Mouse (Mus musculus) forebrain, embryonic 11.5 days (tissue): Measurements from ENCODE around the gene Cmip. TPM values are rescaled to one million over a fixed set of nuclear protein-coding genes. Genes with fewer than 3 reads are reported as not detected.

ENCODE experiments used
- ATAC-seq: fragments of 200-750 bp; cut with Nextera tagmentation; replicated peaks from 2 replicates; pipeline ENCODE4 v1.8.0; 2017; ENCODE audit warnings: moderate TSS enrichment; ENCODE audit not compliant: low FRiP score
- DNase-seq: peaks from one replicate; pipeline ENCODE4 v3.0.0-alpha.2; 2017; ENCODE audit warnings: low spot score
- H3K27ac ChIP-seq: fragments of 300-500 bp; sonication (generic); 2 replicates; pipeline ENCODE4 v1.5.1; 2014; ENCODE audit warnings: low read depth, low read length
- H3K27me3 ChIP-seq: fragments of 300-500 bp; sonication (generic); 2 replicates; pipeline ENCODE4 v1.6.1; 2014; ENCODE audit warnings: mild to moderate bottlenecking, low read length, mixed read lengths; ENCODE audit not compliant: control insufficient read depth, insufficient read depth
- H3K36me3 ChIP-seq: fragments of 300-500 bp; sonication (generic); 2 replicates; pipeline ENCODE4 v1.6.1; 2014; ENCODE audit warnings: mild to moderate bottlenecking, low read length, moderate library complexity, mixed read lengths; ENCODE audit not compliant: control insufficient read depth, insufficient read depth
- H3K4me1 ChIP-seq: fragments of 300-500 bp; sonication (generic); replicated peaks from 2 replicates; pipeline ENCODE4 v1.6.1; 2014; ENCODE audit warnings: low read length, mixed read lengths; ENCODE audit not compliant: control insufficient read depth, insufficient read depth
- H3K4me2 ChIP-seq: fragments of 300-500 bp; sonication (generic); 2 replicates; pipeline ENCODE4 v1.6.1; 2014; ENCODE audit warnings: low read depth, mild to moderate bottlenecking, low read length, moderate library complexity, mixed read lengths; ENCODE audit not compliant: severe bottlenecking
- H3K4me3 ChIP-seq: fragments of 300-500 bp; sonication (generic); 2 replicates; pipeline ENCODE4 v1.5.1; 2014; ENCODE audit warnings: low read depth, low read length
- H3K9ac ChIP-seq: fragments of 300-500 bp; sonication (generic); 2 replicates; pipeline ENCODE4 v1.6.1; 2014; ENCODE audit warnings: low read length
- H3K9me3 ChIP-seq: fragments of 300-500 bp; sonication (generic); 2 replicates; pipeline ENCODE4 v1.6.1; 2016; ENCODE audit warnings: low read length, mixed read lengths; ENCODE audit not compliant: control insufficient read depth
- WGBS: fragments of 180-500 bp; shearing (Covaris S2); extraction: QIAGEN DNeasy Blood & Tissue Kit; methylation state at CpG from one replicate; pipeline ENCODE4 v1.1.7; 2014; 5-methylcytosine and 5-hydroxymethylcytosine counted together
- polyA plus RNA-seq: library from polyadenylated mRNA; unstranded; fragments of >200 nt; fragmentation: Nextera tagmentation; extraction: Ambion mirVana; gene quantifications from 2 replicates; pipeline ENCODE4 v1.2.1, GENCODE M21; 2014

Cmip gene
- polyA plus RNA-seq, 1 experiment from 2014 or later, result 30.5 TPM

DNA sequence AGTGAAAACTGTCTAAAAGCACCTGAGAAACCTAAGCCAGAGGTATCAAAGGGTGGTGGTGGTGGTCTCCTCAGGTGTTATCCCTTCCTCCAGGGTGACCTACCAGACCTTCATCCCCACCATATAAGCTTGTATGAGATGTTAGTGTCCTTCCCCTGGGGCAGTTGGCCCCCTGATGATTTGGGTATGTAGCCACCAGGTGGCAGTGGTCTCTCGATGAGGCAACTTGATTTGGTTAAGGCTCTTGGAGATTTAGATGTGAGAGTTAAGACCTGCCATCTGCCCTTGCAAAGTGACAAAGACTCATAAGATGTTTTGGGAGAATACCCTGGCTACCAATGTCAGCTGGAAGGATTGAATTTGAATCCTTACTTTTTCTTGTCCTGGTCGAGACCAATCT is 129.3 kb downstream of the Cmip start:
- no peaks in the 10 kb centered on the region for H3K27me3 ChIP-seq

GRCm38 (mm10) chr8:117387642-117388041 is 130.8 kb downstream of the Cmip start:
- H3K4me3 ChIP-seq, result no peak overlapping the region
- H3K4me1 ChIP-seq, result no peaks in the 10 kb centered on the region; the same call in 1 of the 2 replicates
- 72% methylated on average over 10 of the region's 10 CpGs for WGBS
- no peak for DNase-seq
- H3K27ac ChIP-seq, result no peak overlapping the region
- no peaks in the 10 kb centered on the region for H3K36me3 ChIP-seq
- H3K9me3 ChIP-seq, result no peaks in the 10 kb centered on the region
- no peak overlapping the region for H3K4me2 ChIP-seq
- H3K27me3 ChIP-seq, result no peaks in the 10 kb centered on the region
- H3K9ac ChIP-seq, result no peak overlapping the region
- no peak for ATAC-seq

More for the DNA sequence above, 129.3 kb downstream of the Cmip start:
- WGBS, result 73% methylated on average over 2 of the region's 2 CpGs
- no peaks in the 10 kb centered on the region for H3K9me3 ChIP-seq
- no peak overlapping the region for H3K4me2 ChIP-seq
- ATAC-seq, result no peak
- no peak for DNase-seq
- no peak overlapping the region for H3K9ac ChIP-seq
- no peaks in the 10 kb centered on the region; the same call in 1 of the 2 replicates for H3K4me1 ChIP-seq
- no peaks in the 10 kb centered on the region for H3K36me3 ChIP-seq
- H3K27ac ChIP-seq, result no peak overlapping the region
- no peak overlapping the region for H3K4me3 ChIP-seq

GRCm38 (mm10) chr8:117388370-117388769 is 131.5 kb downstream of the Cmip start:
- no peak overlapping the region for H3K4me3 ChIP-seq
- H3K36me3 ChIP-seq, result no peaks in the 10 kb centered on the region
- no peaks in the 10 kb centered on the region for H3K27me3 ChIP-seq
- ATAC-seq (no peak), DNase-seq (no peak)
- no peaks in the 10 kb centered on the region; the same call in 1 of the 2 replicates for H3K4me1 ChIP-seq
- no peaks in the 10 kb centered on the region for H3K9me3 ChIP-seq
- no peak overlapping the region for H3K27ac ChIP-seq
- no peak overlapping the region for H3K9ac ChIP-seq
- 83% methylated on average over 8 of the region's 8 CpGs for WGBS
- H3K4me2 ChIP-seq, result no peak overlapping the region

- Histone ChIP-seq H3K27ac (no peak overlapping the region), H3K4me3 (no peak overlapping the region), H3K4me1 (no peaks in the 10 kb centered on the region; the same call in 1 of the 2 replicates), H3K4me2 (no peak overlapping the region), H3K36me3 (peaks cover 2% of the 10 kb centered on the region; the same call in 1 of the 2 replicates), H3K9ac (no peak overlapping the region), H3K27me3 (no peaks in the 10 kb centered on the region), H3K9me3 (no peaks in the 10 kb centered on the region)
- DNase-seq (no peak), ATAC-seq (no peak)
- WGBS, result 70% methylated on average over 6 of the region's 6 CpGs
These were observed 137.0 kb downstream of the Cmip start for GRCm38 (mm10) chr8:117393853-117394252.

GRCm38 (mm10) chr8:117395055-117395454 is 138.2 kb downstream of the Cmip start:
- WGBS, result 93% methylated on average over 7 of the region's 7 CpGs
- DNase-seq (no peak), ATAC-seq (no peak)
- peaks cover 2% of the 10 kb centered on the region; the same call in 1 of the 2 replicates for H3K36me3 ChIP-seq
- H3K4me3 ChIP-seq, result no peak overlapping the region
- no peak overlapping the region for H3K9ac ChIP-seq
- H3K9me3 ChIP-seq, result no peaks in the 10 kb centered on the region
- H3K4me2 ChIP-seq, result no peak overlapping the region
- no peaks in the 10 kb centered on the region for H3K27me3 ChIP-seq
- H3K27ac ChIP-seq, result no peak overlapping the region
- H3K4me1 ChIP-seq, result no peaks in the 10 kb centered on the region; the same call in 1 of the 2 replicates

DNA sequence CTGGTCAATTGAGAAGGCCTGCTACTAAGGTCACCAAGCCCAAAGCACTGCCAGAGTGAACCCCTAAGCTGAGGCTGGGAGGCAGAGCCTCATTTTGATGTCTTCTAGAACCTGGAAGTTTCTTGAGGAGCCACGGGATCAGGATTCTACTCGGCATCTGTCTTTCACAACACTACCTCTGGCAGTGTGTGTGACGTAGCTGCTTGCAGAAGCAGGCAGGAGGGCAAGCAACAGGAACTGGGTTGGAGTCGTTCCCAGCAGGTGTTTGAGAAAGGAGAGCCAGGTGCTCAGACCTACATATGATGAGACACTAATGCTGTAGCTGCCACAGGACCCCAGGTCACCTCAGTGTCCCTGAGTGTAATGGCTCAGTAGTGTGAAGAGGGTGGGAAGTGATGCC is 140.0 kb downstream of the Cmip start:
- WGBS, result 95% methylated on average over 4 of the region's 4 CpGs
- ATAC-seq (no peak), DNase-seq (no peak)
- H3K27me3 ChIP-seq, result no peaks in the 10 kb centered on the region
- H3K4me3 ChIP-seq, result no peak overlapping the region
- no peak overlapping the region for H3K9ac ChIP-seq
- H3K4me1 ChIP-seq, result no peaks in the 10 kb centered on the region
- H3K36me3 ChIP-seq, result peaks cover 2% of the 10 kb centered on the region; the same call in 1 of the 2 replicates
- no peak overlapping the region for H3K4me2 ChIP-seq
- H3K9me3 ChIP-seq, result no peaks in the 10 kb centered on the region
- H3K27ac ChIP-seq, result no peak overlapping the region

DNA sequence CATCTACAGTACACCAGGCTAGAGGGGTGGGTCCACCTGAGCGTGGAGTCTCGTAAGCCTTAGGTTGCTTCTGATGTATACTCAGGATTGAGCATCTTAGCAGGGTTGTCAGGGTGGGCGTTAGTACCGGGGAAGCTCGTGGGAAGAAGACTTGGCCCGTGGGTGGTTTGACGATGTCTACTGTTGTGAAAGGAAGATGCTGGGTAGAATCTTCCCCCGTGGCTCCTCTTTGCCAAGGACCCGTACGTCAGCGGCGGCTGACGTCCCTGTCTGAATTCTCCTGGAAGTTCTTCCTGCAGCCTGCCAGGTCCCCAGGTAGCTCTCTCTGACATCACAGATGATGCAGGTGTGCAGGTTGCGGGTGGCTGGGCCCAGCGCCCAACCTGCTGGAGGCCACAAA is 140.9 kb downstream of the Cmip start:
- DNase-seq (no peak), ATAC-seq (no peak)
- Histone ChIP-seq H3K9me3 (no peaks in the 10 kb centered on the region), H3K9ac (no peak overlapping the region), H3K4me2 (no peak overlapping the region), H3K4me3 (no peak overlapping the region), H3K27ac (no peak overlapping the region), H3K27me3 (no peaks in the 10 kb centered on the region), H3K4me1 (no peaks in the 10 kb centered on the region), H3K36me3 (peaks cover 2% of the 10 kb centered on the region; the same call in 1 of the 2 replicates)
- 97% methylated on average over 15 of the region's 15 CpGs for WGBS

GRCm38 (mm10) chr8:117399229-117399628 is 142.4 kb downstream of the Cmip start:
- Histone ChIP-seq H3K27me3 (no peaks in the 10 kb centered on the region), H3K36me3 (peaks cover 2% of the 10 kb centered on the region; the same call in 1 of the 2 replicates), H3K4me1 (peaks cover 6% of the 10 kb centered on the region; the same call in 1 of the 2 replicates), H3K4me2 (no peak overlapping the region), H3K9me3 (no peaks in the 10 kb centered on the region), H3K9ac (no peak overlapping the region), H3K4me3 (no peak overlapping the region), H3K27ac (no peak overlapping the region)
- ATAC-seq (no peak), DNase-seq (no peak)
- 81% methylated on average over 8 of the region's 8 CpGs for WGBS

GRCm38 (mm10) chr8:117400820-117401219 is 144.0 kb downstream of the Cmip start:
- Histone ChIP-seq H3K36me3 (peaks cover 2% of the 10 kb centered on the region; the same call in 1 of the 2 replicates), H3K9ac (no peak overlapping the region), H3K4me2 (no peak overlapping the region), H3K4me1 (peaks cover 6% of the 10 kb centered on the region; the same call in 1 of the 2 replicates), H3K27me3 (no peaks in the 10 kb centered on the region), H3K4me3 (no peak overlapping the region), H3K27ac (no peak overlapping the region), H3K9me3 (no peaks in the 10 kb centered on the region)
- ATAC-seq (no peak), DNase-seq (no peak)
- WGBS, result 91% methylated on average over 6 of the region's 6 CpGs
